Mouse (Mus musculus) heart, embryonic 11.5 days (tissue): ENCODE data around the gene 1600002K03Rik. TPM values are rescaled to one million over a fixed set of nuclear protein-coding genes. Genes with fewer than 3 reads are reported as not detected.
"Not testable (repeated sequence)": the region's sequence is repeated elsewhere in the genome, so short reads cannot be mapped to it uniquely, and the experiment has no call there.

Experiments used
- ATAC-seq: fragments of 200-750 bp; cut with Nextera tagmentation; replicated peaks from 2 replicates; pipeline ENCODE4 v1.8.0; 2017; ENCODE audit warnings: moderate library complexity; ENCODE audit not compliant: insufficient number of reproducible peaks, low FRiP score, low TSS enrichment
- H3K27ac ChIP-seq: fragments of 300-500 bp; sonication (generic); 2 replicates; pipeline ENCODE4 v1.5.1; 2014; ENCODE audit warnings: mild to moderate bottlenecking, low read depth, low read length
- H3K27me3 ChIP-seq: fragments of 300-500 bp; sonication (generic); 2 replicates; pipeline ENCODE4 v1.6.1; 2014; ENCODE audit warnings: mild to moderate bottlenecking, low read length, mixed read lengths; ENCODE audit not compliant: control insufficient read depth, insufficient read depth
- H3K36me3 ChIP-seq: fragments of 300-500 bp; sonication (generic); 2 replicates; pipeline ENCODE4 v1.6.1; 2014; ENCODE audit warnings: mild to moderate bottlenecking, low read length, moderate library complexity, mixed read lengths; ENCODE audit not compliant: control insufficient read depth, insufficient read depth
- H3K4me1 ChIP-seq: fragments of 300-500 bp; sonication (generic); 2 replicates; pipeline ENCODE4 v1.6.1; 2014; ENCODE audit warnings: low read length; ENCODE audit not compliant: control insufficient read depth, insufficient read depth
- H3K4me2 ChIP-seq: fragments of 300-500 bp; sonication (generic); 2 replicates; pipeline ENCODE4 v1.6.1; 2014; ENCODE audit warnings: mild to moderate bottlenecking, moderate library complexity
- H3K4me3 ChIP-seq: fragments of 300-500 bp; sonication (generic); 2 replicates; pipeline ENCODE4 v1.5.1; 2014; ENCODE audit warnings: low read depth, low read length
- H3K9ac ChIP-seq: fragments of 300-500 bp; sonication (generic); 2 replicates; pipeline ENCODE4 v1.6.1; 2014; ENCODE audit warnings: mild to moderate bottlenecking, low read depth, low read length, moderate library complexity
- H3K9me3 ChIP-seq: fragments of 300-500 bp; sonication (generic); replicated peaks from 2 replicates; pipeline ENCODE4 v1.6.1; 2016; ENCODE audit warnings: low read length; ENCODE audit not compliant: control insufficient read depth
- WGBS: fragments of 180-500 bp; shearing (Covaris S2); extraction: QIAGEN DNeasy Blood & Tissue Kit; methylation state at CpG from one replicate; pipeline ENCODE4 v1.1.7; 2014; ENCODE audit not compliant: insufficient replicate concordance; 5-methylcytosine and 5-hydroxymethylcytosine counted together
- polyA plus RNA-seq: library from polyadenylated mRNA; unstranded; fragments of >200 nt; fragmentation: Nextera tagmentation; extraction: Ambion mirVana; gene quantifications from 2 replicates; pipeline ENCODE4 v1.2.1, GENCODE M21; 2014

Gene 1600002K03Rik
- polyA plus RNA-seq, 1 experiment from 2014 or later: 12.4 TPM

DNA sequence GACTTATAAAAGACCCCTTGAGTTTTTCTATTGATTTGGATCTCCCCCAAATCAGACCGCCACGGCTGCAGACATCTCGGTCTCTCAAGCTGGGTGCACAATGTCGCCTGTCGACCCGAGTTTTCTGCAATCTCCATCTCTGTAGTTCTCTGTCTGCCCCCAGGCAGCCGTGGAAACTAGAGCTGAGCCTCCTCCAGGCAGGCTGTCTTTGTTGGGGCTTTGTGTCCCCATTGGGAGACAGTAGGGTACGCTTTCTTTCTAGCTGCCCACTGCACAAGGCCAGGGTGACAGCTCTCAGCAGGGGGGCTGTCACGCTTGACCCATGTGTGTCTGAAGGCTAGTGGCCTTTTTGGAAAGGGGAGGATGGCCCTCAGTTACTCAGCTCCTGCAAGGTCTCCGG, 34.9 kb downstream of the 1600002K03Rik start:
- H3K4me1 ChIP-seq: peaks cover 4% of the 10 kb centered on the region; the same call in 1 of the 2 replicates
- no peak overlapping the region for H3K4me3 ChIP-seq
- no peaks in the 10 kb centered on the region for H3K36me3 ChIP-seq
- 0 out of 2 replicates have a peak, but pooled peaks cover 3% of the 10 kb centered on the region for H3K27me3 ChIP-seq
- 62% methylated on average over 10 of the region's 10 CpGs for WGBS
- ATAC-seq: no peak
- no peak overlapping the region for H3K4me2 ChIP-seq
- no peak overlapping the region for H3K9ac ChIP-seq
- H3K9me3 ChIP-seq: no peaks in the 10 kb centered on the region
- H3K27ac ChIP-seq: no peak overlapping the region

DNA sequence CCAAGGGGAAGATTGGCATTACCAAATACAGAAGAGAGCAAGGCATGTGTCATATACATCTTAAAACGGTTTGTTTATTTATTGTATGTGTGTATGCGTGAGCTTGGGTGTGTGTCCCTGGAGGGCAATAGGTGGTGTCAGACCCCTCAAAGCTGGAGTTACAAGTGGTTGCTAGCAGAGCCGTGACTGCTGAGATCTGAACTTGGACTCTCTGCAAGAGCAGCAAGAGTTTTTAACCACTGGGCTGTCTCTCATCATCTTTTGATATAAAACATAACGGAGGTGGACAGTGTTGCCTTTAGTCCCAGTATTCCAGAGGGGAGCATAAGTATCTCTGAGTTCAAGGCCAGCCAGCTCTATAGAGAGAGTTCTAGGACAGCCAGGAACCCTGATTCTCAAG, 35.5 kb downstream of the 1600002K03Rik start:
- no peaks in the 10 kb centered on the region for H3K9me3 ChIP-seq
- ATAC-seq: no peak
- no peak overlapping the region for H3K27ac ChIP-seq
- 0 out of 2 replicates have a peak, but pooled peaks cover 3% of the 10 kb centered on the region for H3K27me3 ChIP-seq
- H3K4me2 ChIP-seq: no peak overlapping the region
- no peak overlapping the region for H3K4me3 ChIP-seq
- WGBS: 67% methylated on average over 4 of the region's 4 CpGs
- H3K9ac ChIP-seq: no peak overlapping the region
- no peaks in the 10 kb centered on the region for H3K36me3 ChIP-seq
- H3K4me1 ChIP-seq: peaks cover 4% of the 10 kb centered on the region; the same call in 1 of the 2 replicates

- Histone ChIP-seq H3K27ac (no peak overlapping the region), H3K27me3 (0 out of 2 replicates have a peak, but pooled peaks cover 3% of the 10 kb centered on the region), H3K4me3 (no peak overlapping the region), H3K4me1 (peaks cover 4% of the 10 kb centered on the region; the same call in 1 of the 2 replicates), H3K9me3 (no peaks in the 10 kb centered on the region), H3K9ac (no peak overlapping the region), H3K4me2 (peak overlapping the region; percentile 49), H3K36me3 (no peaks in the 10 kb centered on the region)
- ATAC-seq: no peak
- 15% methylated on average over 24 of the region's 24 CpGs for WGBS
Measured at GRCm38 (mm10) chr10:80208841-80209371, 36.2 kb downstream of the 1600002K03Rik start.

DNA sequence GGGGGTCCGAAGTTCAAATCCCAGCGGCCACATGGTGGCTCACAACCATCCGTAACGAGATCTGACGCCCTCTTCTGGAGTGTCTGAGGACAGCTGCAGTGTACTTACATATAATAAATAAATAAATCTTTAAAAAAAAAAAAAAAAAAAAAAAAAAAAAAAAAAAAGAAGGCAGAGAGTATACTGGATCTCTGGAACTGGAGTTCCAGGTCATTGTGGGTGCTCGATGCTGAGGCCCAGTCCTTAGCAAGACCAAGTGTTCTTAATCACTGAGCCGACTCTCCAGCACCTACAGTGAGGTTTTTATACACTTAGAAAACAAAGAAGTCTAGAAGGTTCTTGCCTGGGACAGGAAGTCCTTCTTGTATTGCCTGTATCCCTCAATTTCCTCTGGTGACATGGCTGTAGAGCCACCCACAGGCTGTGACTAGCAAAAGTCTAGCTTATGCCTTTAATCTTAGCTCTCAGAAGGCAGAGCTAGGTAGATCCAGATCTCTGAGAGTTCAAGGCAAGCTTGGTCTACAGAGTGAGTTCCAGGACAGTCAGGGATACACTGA, 38.9 kb downstream of the 1600002K03Rik start:
- H3K27me3 ChIP-seq: not testable (repeated sequence)
- 62% methylated on average over 7 of the region's 7 CpGs for WGBS

DNA sequence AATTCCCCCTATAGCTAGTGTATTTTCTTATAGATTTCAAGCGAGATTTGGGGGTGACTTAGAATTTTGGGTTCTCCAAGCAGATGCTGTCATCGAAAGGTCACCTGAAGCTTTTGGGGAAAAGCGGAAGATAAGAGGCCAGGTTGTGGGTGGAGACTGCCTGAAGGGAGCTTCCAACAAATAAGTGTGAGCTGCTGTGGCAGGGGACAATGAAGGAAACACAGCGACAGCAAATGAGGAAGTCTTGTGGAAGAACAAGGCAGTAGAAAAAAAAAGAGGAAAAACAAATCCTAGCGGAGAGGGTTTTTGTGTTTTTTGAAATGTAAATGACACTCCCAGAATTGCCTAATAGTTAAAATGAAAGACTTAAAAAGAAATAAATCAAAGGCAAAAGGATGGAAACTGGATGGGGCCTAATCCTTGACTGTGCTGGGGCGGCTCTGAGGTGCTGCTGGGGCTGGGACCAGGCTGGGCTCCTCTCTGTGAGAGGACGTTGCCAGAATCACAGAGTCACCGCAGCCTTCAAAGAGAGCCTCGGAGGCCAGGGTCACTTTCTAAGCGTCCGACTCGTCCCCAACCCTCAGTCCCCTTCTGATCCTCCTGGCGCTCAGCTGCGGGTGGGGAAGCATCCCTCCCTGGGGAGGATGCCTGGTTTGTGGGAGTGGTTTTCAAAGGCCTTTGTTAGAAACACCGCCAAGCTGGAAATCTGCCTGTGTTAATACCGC, 42.5 kb downstream of the 1600002K03Rik start:
- Histone ChIP-seq H3K4me3 (no peak overlapping the region), H3K4me1 (no peaks in the 10 kb centered on the region), H3K9ac (no peak overlapping the region), H3K9me3 (no peaks in the 10 kb centered on the region), H3K27ac (no peak overlapping the region), H3K4me2 (no peak overlapping the region), H3K36me3 (no peaks in the 10 kb centered on the region), H3K27me3 (no peaks in the 10 kb centered on the region)
- WGBS: 29% methylated on average over 16 of the region's 16 CpGs
- ATAC-seq: no peak

More for the DNA sequence above, 38.9 kb downstream of the 1600002K03Rik start:
- H3K36me3 ChIP-seq, H3K4me3 ChIP-seq, H3K4me1 ChIP-seq, H3K9me3 ChIP-seq, H3K27ac ChIP-seq, ATAC-seq, H3K9ac ChIP-seq, H3K4me2 ChIP-seq: not testable (repeated sequence)

DNA sequence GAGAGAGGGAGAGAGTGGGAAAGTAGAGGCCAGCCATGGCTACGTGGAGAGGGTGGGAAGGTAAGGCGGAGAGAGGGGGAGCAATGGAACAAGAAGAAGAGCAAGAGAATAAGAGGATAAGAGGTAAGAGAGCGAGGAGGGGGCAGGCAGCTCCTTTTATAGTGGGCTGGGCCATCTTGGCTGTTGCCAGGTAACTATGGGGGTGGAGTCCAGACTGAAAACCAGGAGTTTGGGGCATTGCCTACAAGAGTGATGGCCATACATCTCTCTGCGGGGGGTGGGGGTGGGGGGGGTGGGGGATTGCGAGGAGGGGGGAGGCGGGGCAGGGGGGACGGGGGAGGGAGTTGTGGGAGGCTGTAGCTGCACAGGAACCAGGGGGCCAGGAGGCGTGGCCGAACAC, 47.9 kb downstream of the 1600002K03Rik start:
- no peaks in the 10 kb centered on the region for H3K36me3 ChIP-seq
- no peak overlapping the region for H3K9ac ChIP-seq
- WGBS: 29% methylated on average over 9 of the region's 9 CpGs
- ATAC-seq: no peak
- H3K4me1 ChIP-seq: peaks cover 5% of the 10 kb centered on the region
- H3K4me2 ChIP-seq: no peak overlapping the region
- H3K27me3 ChIP-seq: no peaks in the 10 kb centered on the region
- no peak overlapping the region for H3K27ac ChIP-seq
- no peak overlapping the region for H3K4me3 ChIP-seq
- H3K9me3 ChIP-seq: no peaks in the 10 kb centered on the region

DNA sequence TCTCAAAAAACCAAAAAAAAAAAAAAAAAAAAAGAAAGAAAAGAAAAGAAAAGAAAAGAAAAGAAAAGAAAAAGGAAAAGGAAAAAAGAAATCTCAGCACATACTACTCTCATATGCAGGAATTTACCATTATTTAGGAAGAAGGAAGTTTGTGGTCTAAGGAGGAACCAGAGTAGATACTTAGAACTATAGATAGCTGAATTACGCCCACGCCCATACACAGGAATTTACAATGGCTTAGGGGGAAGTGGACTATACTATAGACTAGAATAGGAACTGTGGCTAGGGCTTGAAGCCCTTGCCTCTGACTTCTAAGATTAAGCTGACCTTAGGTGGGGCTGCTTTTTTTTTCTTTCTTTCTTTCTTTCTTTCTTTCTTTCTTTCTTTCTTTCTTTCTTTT, 50.4 kb downstream of the 1600002K03Rik start:
- not testable (repeated sequence) for H3K4me2 ChIP-seq, ATAC-seq, H3K27ac ChIP-seq, H3K9me3 ChIP-seq, H3K9ac ChIP-seq, H3K4me3 ChIP-seq, H3K36me3 ChIP-seq, H3K27me3 ChIP-seq
- H3K4me1 ChIP-seq: peaks cover 16% of the 10 kb centered on the region
- WGBS: 78% methylated on average over 2 of the region's 2 CpGs
